Mouse (Mus musculus) midbrain, postnatal 0 days (tissue): Measurements from ENCODE around the gene Crxos. TPM values are rescaled to one million over a fixed set of nuclear protein-coding genes. Genes with fewer than 3 reads are reported as not detected.
A peak's percentile ranks its signal among the peaks of the same experiment; 100 is the strongest.
"Not testable (repeated sequence)": the region's sequence is repeated elsewhere in the genome, so short reads cannot be mapped to it uniquely, and the experiment has no call there.

Source experiments
- ATAC-seq: fragments of 200-750 bp; cut with Nextera tagmentation; 2 replicates; pipeline ENCODE4 v1.8.0; 2017; ENCODE audit warnings: moderate number of reproducible peaks, mild to moderate bottlenecking, moderate TSS enrichment, moderate library complexity; ENCODE audit not compliant: low FRiP score
- DNase-seq: peaks from one replicate; pipeline ENCODE4 v3.0.0-alpha.2; 2015; ENCODE audit warnings: low spot score
- H3K27ac ChIP-seq: fragments of 300-500 bp; sonication (generic); 2 replicates; pipeline ENCODE4 v1.5.1; 2014; ENCODE audit warnings: low read depth, mild to moderate bottlenecking, low read length, mixed read lengths
- H3K27me3 ChIP-seq: fragments of 300-500 bp; sonication (generic); 2 replicates; pipeline ENCODE4 v1.6.1; 2014; ENCODE audit warnings: low read length, control low read depth, mixed read lengths; ENCODE audit not compliant: insufficient read depth
- H3K36me3 ChIP-seq: fragments of 300-500 bp; sonication (generic); 2 replicates; pipeline ENCODE4 v1.6.1; 2014; ENCODE audit warnings: low read length, control low read depth, mixed read lengths; ENCODE audit not compliant: insufficient read depth
- H3K4me1 ChIP-seq: fragments of 300-500 bp; sonication (generic); 2 replicates; pipeline ENCODE4 v1.6.1; 2014; ENCODE audit warnings: mild to moderate bottlenecking, control low read depth, antibody characterized with exemption, low read length, mixed read lengths; ENCODE audit not compliant: insufficient read depth
- H3K4me2 ChIP-seq: fragments of 300-500 bp; sonication (generic); 2 replicates; pipeline ENCODE4 v1.6.1; 2014; ENCODE audit warnings: low read depth, mild to moderate bottlenecking, low read length, mixed read lengths; ENCODE audit not compliant: poor library complexity, severe bottlenecking
- H3K4me3 ChIP-seq: fragments of 300-500 bp; sonication (generic); 2 replicates; pipeline ENCODE4 v1.5.1; 2014; ENCODE audit warnings: low read depth, mild to moderate bottlenecking, low read length, moderate library complexity
- H3K9ac ChIP-seq: fragments of 300-500 bp; sonication (generic); replicated peaks from 2 replicates; pipeline ENCODE4 v1.6.1; 2014; ENCODE audit warnings: mild to moderate bottlenecking, low read length, moderate library complexity, mixed read lengths; ENCODE audit not compliant: poor library complexity, severe bottlenecking
- H3K9me3 ChIP-seq: fragments of 300-500 bp; sonication (generic); 2 replicates; pipeline ENCODE4 v1.6.1; 2016; ENCODE audit warnings: low read length, control low read depth
- CTCF ChIP-seq: IDR thresholded peaks from 2 replicates; pipeline ENCODE4 v1.5.1; 2016; ENCODE audit warnings: antibody characterized with exemption, mild to moderate bottlenecking
- WGBS: fragments of 180-500 bp; shearing (Covaris S2); extraction: QIAGEN DNeasy Blood & Tissue Kit; methylation state at CpG from one replicate; pipeline ENCODE4 v1.1.7; 2014; 5-methylcytosine and 5-hydroxymethylcytosine counted together
- polyA plus RNA-seq: library from polyadenylated mRNA; unstranded; fragments of >200 nt; fragmentation: Nextera tagmentation; extraction: Ambion mirVana; gene quantifications from 2 replicates; pipeline ENCODE4 v1.2.1, GENCODE M21; 2015
- total RNA-seq: library from RNA; depleted of rRNA; stranded (reverse); fragments of >200 nt; gene quantifications from 2 replicates; pipeline ENCODE4 v1.2.3, GENCODE M21; 2014

The Crxos gene
- total and polyA plus RNA-seq, 2 experiments from 2014 or later: not detected

GRCm38 (mm10) chr7:15907971-15908590 lies 25.7 kb downstream of the Crxos start:
- no peak for TF ChIP-seq CTCF
- WGBS: 78% methylated on average over 8 of the region's 8 CpGs
- Histone ChIP-seq H3K9ac (no peak overlapping the region), H3K27me3 (no peaks in the 10 kb centered on the region), H3K9me3 (no peaks in the 10 kb centered on the region), H3K36me3 (no peaks in the 10 kb centered on the region), H3K4me1 (no peaks in the 10 kb centered on the region), H3K27ac (no peak overlapping the region), H3K4me3 (no peak overlapping the region), H3K4me2 (no peak overlapping the region)
- ATAC-seq (no peak), DNase-seq (no peak)

- DNase-seq (no peak), ATAC-seq (no peak)
- Histone ChIP-seq H3K9ac (no peak overlapping the region), H3K4me2 (no peak overlapping the region), H3K36me3 (no peaks in the 10 kb centered on the region), H3K9me3 (no peaks in the 10 kb centered on the region), H3K4me3 (no peak overlapping the region), H3K27me3 (no peaks in the 10 kb centered on the region), H3K4me1 (no peaks in the 10 kb centered on the region), H3K27ac (no peak overlapping the region)
- no peak for TF ChIP-seq CTCF
- WGBS: 87% methylated on average over 5 of the region's 5 CpGs
Measured at GRCm38 (mm10) chr7:15910521-15910920, 28.1 kb downstream of the Crxos start.

- Histone ChIP-seq H3K27ac (no peak overlapping the region), H3K4me3 (no peak overlapping the region), H3K9me3 (no peaks in the 10 kb centered on the region), H3K36me3 (0 out of 2 replicates have a peak, but pooled peaks cover 2% of the 10 kb centered on the region), H3K9ac (no peak overlapping the region), H3K4me1 (no peaks in the 10 kb centered on the region), H3K4me2 (no peak overlapping the region), H3K27me3 (no peaks in the 10 kb centered on the region)
- 1% methylated on average over 4 of the region's 4 CpGs for WGBS
- ATAC-seq (peak; percentile 57), DNase-seq (peak; percentile 87)
- TF ChIP-seq CTCF: peak; percentile 88
Measured at GRCm38 (mm10) chr7:15912183-15912582, 29.8 kb downstream of the Crxos start.

GRCm38 (mm10) chr7:15914252-15914651 lies 31.8 kb downstream of the Crxos start:
- no peaks in the 10 kb centered on the region for H3K27me3 ChIP-seq
- H3K4me3 ChIP-seq: no peak overlapping the region
- 35% methylated on average over 2 of the region's 2 CpGs for WGBS
- peak; percentile 76 for TF ChIP-seq CTCF
- H3K27ac ChIP-seq: no peak overlapping the region
- no peak overlapping the region for H3K9ac ChIP-seq
- no peaks in the 10 kb centered on the region for H3K4me1 ChIP-seq
- DNase-seq (peak; percentile 8), ATAC-seq (no peak)
- H3K9me3 ChIP-seq: no peaks in the 10 kb centered on the region
- H3K4me2 ChIP-seq: no peak overlapping the region
- H3K36me3 ChIP-seq: peaks cover 12% of the 10 kb centered on the region

- H3K27me3 ChIP-seq: no peaks in the 10 kb centered on the region
- TF ChIP-seq CTCF: no peak
- H3K4me1 ChIP-seq: no peaks in the 10 kb centered on the region
- peaks cover 16% of the 10 kb centered on the region for H3K36me3 ChIP-seq
- H3K4me3 ChIP-seq: no peak overlapping the region
- 93% methylated on average over 2 of the region's 2 CpGs for WGBS
- no peak overlapping the region for H3K4me2 ChIP-seq
- H3K9ac ChIP-seq: no peak overlapping the region
- ATAC-seq (no peak), DNase-seq (no peak)
- H3K9me3 ChIP-seq: no peaks in the 10 kb centered on the region
- no peak overlapping the region for H3K27ac ChIP-seq
Measured at GRCm38 (mm10) chr7:15914751-15915150, 32.3 kb downstream of the Crxos start.

GRCm38 (mm10) chr7:15915695-15916094 lies 33.3 kb downstream of the Crxos start:
- not testable (repeated sequence) for DNase-seq, H3K27me3 ChIP-seq, ATAC-seq, H3K27ac ChIP-seq, H3K4me2 ChIP-seq, H3K4me1 ChIP-seq, H3K4me3 ChIP-seq, H3K9me3 ChIP-seq, H3K9ac ChIP-seq
- peaks cover 16% of the 10 kb centered on the region for H3K36me3 ChIP-seq
- 88% methylated on average over 4 of the region's 4 CpGs for WGBS
